Mouse (Mus musculus) cerebellum, adult 11 months (tissue): ENCODE results near the gene Ranbp9.
A peak's percentile ranks its signal among the peaks of the same experiment; 100 is the strongest.

Experiments used
- DNase-seq: peaks from one replicate; pipeline ENCODE4 v3.0.0; 2022

Ranbp9 gene

DNA sequence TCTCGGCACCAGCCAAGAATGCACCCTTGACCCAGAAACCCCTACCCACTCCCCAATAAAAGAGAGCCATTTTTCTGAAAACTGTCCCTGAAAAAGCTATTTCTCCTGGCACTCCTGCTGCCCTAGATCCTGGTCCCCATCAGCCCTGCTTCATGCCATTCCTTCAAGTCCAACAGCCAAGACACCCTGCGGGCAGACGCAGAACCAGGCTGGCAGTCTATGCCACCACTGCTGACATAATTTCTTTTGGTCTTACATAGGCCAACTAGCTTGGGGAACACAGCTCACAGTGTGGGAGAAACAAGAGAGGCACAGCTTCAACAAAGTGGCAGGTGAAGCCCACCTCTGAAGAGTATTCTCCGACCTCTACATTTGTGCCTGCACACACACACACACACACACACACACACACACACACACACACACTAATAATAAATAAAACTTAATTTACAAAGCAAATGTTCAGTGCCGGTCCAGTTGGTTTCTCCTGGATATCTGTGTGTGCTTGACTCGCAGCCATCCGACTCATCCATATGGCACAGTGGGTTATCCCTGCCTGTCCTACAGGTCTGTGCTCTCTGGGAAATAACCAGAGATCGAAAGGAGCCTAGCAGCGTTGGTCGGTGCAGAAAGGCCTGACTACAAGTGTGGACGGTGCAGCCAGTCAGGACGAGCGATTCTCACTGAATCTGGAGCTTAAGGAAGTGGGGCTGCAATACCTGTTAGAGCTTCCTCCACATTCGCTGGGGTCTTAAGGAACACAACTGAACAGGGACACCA lies 124.5 kb downstream of the Ranbp9 start:
- DNase-seq = peak; percentile 46

DNA sequence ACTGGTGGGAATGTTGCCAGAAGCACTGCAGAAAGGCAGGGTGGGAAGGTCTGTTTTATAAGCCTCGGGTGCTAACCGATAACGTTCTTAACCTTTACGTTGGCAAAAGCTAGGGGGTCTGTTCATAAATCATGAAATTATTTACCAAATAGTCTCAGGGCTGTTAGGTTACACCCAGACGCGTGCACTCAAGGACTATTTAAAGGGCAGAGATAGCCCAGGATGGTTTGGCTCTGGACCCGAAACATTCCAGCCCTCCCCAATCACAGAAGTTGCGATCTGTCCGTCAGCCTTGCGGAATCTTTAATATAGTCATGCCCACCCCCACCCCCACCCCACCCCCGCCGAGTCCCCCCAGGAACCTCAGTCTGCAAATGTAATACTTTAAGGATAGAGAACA lies 126.7 kb downstream of the Ranbp9 start:
- DNase-seq = no peak

DNA sequence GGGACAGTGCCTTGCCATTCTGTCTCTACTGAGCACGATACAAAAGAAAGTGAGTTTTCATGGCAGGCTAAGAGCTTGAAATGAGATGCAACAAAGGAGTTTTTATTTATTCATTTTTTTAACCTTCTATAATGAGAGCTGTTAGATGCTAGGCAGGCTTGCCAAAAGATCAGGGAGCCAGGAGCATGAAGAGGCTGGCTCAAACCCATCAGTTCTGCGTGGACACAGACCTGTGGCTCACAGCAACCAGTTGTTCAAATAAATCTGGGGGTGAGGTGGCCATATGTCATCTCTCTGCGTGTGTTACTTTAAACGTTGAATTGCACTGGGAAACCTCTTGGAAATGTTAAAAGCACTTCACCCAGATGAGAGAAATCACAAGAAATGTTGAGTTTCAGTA lies 127.7 kb downstream of the Ranbp9 start:
- DNase-seq = no peak
